Mouse (Mus musculus): ENCODE data around the gene Krba1.

Krba1 gene

DNA sequence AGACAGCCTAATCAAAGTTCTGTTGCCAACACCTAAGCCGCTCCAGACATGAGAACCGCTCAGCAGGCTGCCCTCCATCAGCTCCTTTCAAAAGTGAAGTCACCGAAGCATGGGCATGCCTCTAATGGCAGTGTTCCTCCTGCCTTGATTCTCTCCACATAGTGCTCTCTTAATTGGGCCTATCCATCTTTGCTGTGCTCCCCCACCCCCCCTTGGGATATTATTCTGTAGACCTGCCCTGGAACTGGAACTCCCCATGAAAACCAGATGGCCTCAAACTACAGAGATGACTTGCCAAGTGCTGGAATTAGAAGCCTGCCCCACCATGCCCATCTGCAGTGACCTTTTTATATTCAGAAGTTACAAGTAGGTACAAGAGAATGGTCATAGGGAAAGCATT lies 27.9 kb downstream of the Krba1 start:
- DNase-seq (ENCODE audit: extremely low read depth, insufficient read length, low spot score), result no peak

DNA sequence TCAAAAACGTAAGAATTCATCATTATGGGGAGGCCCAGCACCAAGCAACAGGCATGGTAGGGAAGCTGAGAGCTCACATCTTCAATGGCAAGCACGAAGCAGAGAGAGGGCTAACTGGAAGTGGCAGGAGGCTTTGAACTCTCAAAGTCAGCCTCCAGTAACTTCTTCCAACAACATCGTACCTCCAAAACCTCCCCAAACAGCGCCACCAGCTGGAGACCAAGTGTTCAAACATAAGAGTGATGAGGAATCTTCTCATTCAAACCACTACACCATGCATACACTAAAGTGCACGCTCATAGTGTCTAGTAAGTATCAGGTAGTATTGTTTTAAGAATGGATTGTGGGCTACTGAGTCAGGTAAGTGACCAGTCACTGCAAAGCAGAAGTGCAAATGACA lies 28.7 kb downstream of the Krba1 start:
- DNase-seq (ENCODE audit: extremely low read depth, insufficient read length, low spot score), result no peak

DNA sequence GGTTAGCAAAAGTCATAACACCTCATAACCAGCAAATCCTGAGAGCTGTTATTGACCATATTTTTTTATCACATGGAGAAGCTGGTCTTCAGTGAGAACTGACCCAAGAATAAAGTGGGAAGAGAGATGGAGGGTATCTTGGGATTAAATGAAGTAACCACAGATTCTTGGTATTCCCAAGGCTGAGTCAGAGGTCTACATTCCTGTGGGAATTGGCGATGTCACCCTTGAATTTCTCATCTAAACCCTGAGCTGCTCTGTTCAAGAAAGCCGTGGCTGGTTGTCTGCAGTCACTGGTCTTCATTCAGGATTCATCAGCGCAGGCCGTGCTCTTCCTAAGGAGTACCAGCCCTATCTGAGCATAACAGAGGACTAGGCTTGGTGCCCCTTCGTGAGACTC lies 31.6 kb downstream of the Krba1 start:
- DNase-seq (ENCODE audit: extremely low read depth, insufficient read length, low spot score), result no peak

GRCm38 (mm10) chr6:48428769-48429557 lies 33.6 kb downstream of the Krba1 start:
- DNase-seq (ENCODE audit: extremely low read depth, insufficient read length, low spot score), result no peak

DNA sequence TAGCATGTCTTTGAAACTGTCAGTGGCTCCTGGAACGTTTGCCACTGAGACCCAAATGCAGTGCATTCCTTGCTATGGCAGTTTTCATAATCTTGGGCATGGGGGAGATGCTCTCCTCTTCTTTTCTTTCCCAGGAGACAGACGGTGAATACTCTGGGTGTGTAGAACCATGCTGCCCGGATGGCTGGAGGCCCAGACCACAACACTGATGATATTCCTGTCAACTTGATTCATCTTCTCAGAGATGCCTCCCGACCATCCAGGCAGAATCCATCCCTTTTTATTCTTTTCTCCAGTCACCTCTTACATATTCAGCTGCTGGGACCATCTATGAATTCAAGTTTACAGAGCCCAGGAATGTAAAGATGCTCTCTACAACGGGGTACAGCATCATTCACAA lies 35.4 kb downstream of the Krba1 start:
- DNase-seq (ENCODE audit: extremely low read depth, insufficient read length, low spot score), result no peak

DNA sequence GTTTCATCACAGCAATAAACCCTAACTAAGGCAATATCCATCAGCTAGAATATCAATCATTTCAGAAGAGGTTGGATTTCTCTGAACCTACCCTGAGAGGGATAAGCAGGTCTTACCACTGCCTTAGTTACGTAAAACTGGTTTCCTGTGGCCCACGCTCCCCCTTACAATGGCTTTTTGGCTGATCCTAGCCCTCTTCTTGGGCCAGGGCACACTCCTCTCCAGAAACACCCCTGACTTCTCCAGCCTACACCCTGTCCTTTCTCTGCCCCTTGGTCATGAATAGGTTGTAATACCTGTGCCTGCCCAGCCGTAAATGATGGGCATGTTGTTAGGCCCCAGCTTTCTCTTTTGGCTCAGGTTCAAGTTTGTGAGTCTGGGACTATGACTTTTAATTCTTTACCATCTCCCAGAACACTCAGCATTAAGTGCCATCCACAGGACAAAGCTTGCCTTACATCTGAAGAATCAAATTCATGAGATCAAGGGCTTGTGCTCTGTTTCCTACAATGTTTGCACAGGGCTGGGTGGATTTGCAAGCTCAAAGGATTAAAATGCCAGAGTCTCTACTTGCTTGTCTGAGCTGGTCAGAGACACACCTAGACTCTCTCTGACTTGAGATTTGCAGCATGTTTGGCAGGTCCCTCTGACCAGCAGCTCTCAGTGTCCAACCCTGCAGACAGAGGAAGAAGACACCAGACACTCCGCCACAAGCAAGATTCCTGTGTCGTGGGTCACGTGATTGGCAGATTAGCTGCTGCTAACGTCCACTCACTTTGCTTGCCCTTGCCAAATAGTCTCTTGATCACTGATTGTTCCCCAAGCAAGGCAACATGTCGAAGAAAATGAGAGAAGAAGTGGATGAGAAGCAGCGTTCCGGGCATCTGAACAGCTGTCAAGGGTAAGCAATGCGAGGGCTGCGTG lies 37.8 kb downstream of the Krba1 start:
- no peak for DNase-seq (ENCODE audit: extremely low read depth, insufficient read length, low spot score)

GRCm38 (mm10) chr6:48434651-48435050 lies 39.3 kb downstream of the Krba1 start:
- DNase-seq (ENCODE audit: extremely low read depth, insufficient read length, low spot score), result no peak

DNA sequence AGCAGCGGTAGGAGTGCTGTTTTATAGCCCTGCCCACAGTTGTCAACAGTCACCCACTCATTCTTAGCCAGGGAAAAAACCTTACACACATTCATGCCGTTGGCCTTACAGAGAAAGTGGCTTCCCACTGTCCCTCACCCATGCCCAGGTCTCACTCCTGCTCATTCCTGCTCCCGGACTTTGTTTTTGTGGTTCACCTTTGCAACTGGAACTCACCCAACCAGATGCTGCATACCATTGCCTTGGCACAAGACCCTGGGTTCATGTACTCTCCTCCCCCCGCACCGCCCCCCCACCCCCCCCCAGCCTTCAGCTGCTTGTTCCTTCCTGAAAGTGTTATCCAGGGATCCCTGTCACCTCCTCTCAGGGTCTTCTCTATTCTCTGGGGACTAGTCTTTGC lies 39.7 kb downstream of the Krba1 start:
- DNase-seq (ENCODE audit: extremely low read depth, insufficient read length, low spot score), result no peak

GRCm38 (mm10) chr6:48435706-48436349 lies 40.4 kb downstream of the Krba1 start:
- DNase-seq (ENCODE audit: extremely low read depth, insufficient read length, low spot score), result no peak

DNA sequence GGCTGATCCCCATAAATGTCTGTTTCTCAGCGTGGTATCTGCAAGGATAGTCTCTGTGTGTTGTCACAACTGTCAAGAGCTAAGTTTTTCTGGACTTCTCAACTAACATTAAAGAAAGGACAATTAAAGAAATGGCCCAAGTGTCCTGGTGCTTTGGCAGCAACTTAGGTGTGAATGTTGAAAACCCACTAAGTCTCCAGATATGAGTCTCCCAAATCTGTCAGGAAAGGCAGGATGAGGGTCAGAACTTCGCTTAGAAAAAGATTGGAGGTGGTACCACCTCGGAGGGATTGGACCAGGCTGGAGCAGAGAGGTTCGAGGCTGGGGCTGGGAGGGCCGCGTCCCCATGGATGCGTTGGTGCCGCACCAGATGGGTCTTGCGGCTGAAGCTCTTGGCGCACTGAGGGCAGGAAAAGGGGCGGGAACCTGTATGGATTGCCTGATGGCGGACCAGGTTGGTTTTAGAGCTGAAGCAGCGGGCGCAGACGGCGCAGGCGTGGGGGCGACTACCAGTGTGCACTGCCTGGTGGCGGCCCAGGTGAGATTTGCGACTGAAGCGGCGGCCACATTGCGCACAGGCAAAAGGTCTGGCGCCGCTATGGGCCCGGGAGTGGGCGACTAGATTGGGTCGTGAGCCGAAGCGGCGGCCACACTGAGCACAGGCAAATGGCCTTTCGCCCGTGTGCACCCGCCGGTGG lies 42.4 kb downstream of the Krba1 start:
- DNase-seq (ENCODE audit: extremely low read depth, insufficient read length, low spot score), result no peak

DNA sequence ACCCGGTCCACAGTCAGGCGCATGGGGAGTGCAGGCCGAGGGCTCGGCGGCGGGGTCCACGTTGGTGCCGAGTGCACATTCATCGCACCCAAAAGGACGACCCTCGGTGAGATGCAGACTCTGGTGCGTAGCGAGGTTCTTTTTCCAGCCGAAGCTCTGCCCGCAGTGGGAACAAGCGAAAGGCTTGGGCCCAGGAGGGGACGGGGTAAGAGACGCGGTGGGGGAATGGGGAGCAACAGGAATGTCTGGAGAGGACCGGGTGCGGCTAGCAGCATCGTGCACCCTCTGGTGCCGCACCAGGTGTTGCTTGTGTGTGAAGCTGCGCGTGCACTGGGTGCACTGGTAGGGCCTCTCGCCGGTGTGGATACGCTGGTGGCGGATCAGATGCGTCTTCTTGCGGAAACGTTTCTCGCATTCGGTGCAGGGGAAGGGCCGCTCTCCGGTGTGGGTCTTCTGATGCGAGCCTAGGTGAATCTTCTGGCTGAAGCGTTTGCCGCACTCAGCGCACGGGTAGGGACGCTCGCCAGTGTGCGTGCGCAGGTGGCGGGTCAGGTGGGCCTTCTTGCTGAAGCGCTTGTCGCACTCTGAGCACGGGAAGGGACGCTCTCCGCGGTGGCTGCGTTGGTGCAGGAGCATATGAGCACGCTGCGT lies 43.2 kb downstream of the Krba1 start:
- no peak for DNase-seq (ENCODE audit: extremely low read depth, insufficient read length, low spot score)

GRCm38 (mm10) chr6:48439654-48440053 lies 44.3 kb downstream of the Krba1 start:
- no peak for DNase-seq (ENCODE audit: extremely low read depth, insufficient read length, low spot score)

- DNase-seq (ENCODE audit: extremely low read depth, insufficient read length, low spot score), result no peak
These were observed 45.1 kb downstream of the Krba1 start for GRCm38 (mm10) chr6:48440306-48441014.

DNA sequence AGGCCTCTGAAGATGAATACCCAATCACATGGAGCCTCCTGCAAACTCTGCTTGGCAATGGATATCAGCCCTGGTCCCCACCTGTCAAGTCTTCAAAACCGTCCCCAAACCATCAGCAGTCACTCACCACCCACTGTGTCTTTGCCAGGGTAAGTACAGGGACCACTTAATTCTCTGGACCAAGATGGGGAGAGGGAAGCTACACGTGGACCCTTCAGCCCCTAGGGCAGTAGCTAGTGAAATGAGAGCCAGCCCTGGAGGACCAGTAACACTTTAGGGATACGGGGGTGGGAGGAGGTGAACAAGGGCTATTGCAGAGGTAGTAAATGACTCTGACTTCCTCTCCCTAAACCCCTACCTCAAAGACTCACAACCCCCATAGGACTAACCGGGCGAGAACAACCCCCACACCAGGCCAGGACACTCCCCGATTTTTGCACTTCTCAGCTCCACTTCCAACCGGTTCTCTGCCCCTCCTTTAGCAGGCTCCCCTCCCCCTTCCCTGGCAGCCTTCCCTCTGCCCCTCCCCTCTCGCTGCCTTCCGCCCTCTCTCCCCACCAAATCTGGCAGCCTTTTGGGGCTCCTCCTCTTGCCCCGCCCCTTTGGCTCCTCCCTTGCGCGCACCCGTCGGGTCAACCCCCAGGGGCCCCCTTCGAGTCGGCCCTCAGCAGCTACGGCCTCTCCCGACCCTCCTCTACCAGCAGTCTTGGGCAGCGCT lies 48.4 kb downstream of the Krba1 start:
- no peak for DNase-seq (ENCODE audit: extremely low read depth, insufficient read length, low spot score)

GRCm38 (mm10) chr6:48444310-48445180 lies 49.2 kb downstream of the Krba1 start:
- no peak for DNase-seq (ENCODE audit: extremely low read depth, insufficient read length, low spot score)

- no peak for DNase-seq (ENCODE audit: extremely low read depth, insufficient read length, low spot score)
These were observed 50.1 kb downstream of the Krba1 start, which contains the start of gene Zfp467 for GRCm38 (mm10) chr6:48445181-48446101. Zfp467 (minus strand) TSS chr6:48445825.

DNA sequence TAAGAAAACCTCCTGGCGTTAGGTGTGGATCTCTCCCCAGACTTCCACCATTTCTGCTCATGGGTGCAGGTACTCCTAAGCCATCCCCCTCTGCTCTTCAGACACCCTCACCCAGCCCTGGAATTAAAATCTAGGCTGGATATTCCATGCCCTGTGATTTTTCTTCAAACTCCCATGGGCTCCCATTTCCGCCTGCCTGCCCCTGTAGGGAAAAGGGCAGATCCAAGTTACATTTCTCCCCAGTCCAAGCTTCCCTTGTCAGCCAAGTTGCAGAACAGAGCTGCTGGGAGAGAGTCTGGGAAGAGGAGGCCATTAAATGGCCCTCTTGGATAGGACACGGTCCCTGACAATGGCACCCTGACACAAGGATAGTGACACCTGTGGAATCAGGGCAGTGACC lies 50.9 kb downstream of the Krba1 start:
- no peak for DNase-seq (ENCODE audit: extremely low read depth, insufficient read length, low spot score)
